Mouse (Mus musculus): ENCODE data around the gene Fam198a. TPM values are rescaled to one million over a fixed set of nuclear protein-coding genes. Genes with fewer than 3 reads are reported as not detected.

Gene Fam198a
- total and polyA plus RNA-seq, 2 experiments: 4.0 to 4.4 TPM

- H3K9ac ChIP-seq (ENCODE audit: low read depth, low read length): peak overlapping the region; percentile 16; the same call in 1 of the 2 replicates
- H3K4me1 ChIP-seq (ENCODE audit: control insufficient read depth, insufficient read depth, low read length): peaks cover 39% of the 10 kb centered on the region
- no peaks in the 10 kb centered on the region for H3K27me3 ChIP-seq (ENCODE audit: control insufficient read depth, insufficient read depth, low read length)
- TF ChIP-seq CTCF (IDR thresholded peaks at IDR 0.05; ENCODE audit: low read depth, low read length) (no peak), POLR2A (IDR thresholded peaks at IDR 0.05; ENCODE audit: extremely low read depth, insufficient read depth, low read length) (no peak)
- no peaks in the 10 kb centered on the region for H3K79me2 ChIP-seq (ENCODE audit: control insufficient read depth, insufficient read depth, low read length)
- 33% methylated on average over 4 of the region's 4 CpGs for WGBS
- peak overlapping the region; percentile 89 for H3K27ac ChIP-seq (replicated peaks; ENCODE audit: insufficient read depth, low read depth, low read length)
- DNase-seq (ENCODE audit: extremely low read depth, low read depth, low spot score): peak; percentile 98
- H3K4me3 ChIP-seq (ENCODE audit: insufficient read depth, low read depth, low read length): no peak overlapping the region
- H3K36me3 ChIP-seq (ENCODE audit: control insufficient read depth, insufficient read depth, low read length): no peaks in the 10 kb centered on the region
These were observed 45.1 kb upstream of the Fam198a start for GRCm38 (mm10) chr9:121905556-121906185.

GRCm38 (mm10) chr9:121906456-121906855 is 44.3 kb upstream of the Fam198a start:
- WGBS: 90% methylated on average over 5 of the region's 5 CpGs
- no peaks in the 10 kb centered on the region for H3K36me3 ChIP-seq (ENCODE audit: control insufficient read depth, insufficient read depth, low read length)
- H3K27ac ChIP-seq (replicated peaks; ENCODE audit: insufficient read depth, low read depth, low read length): peak overlapping the region; percentile 65
- H3K4me1 ChIP-seq (ENCODE audit: control insufficient read depth, insufficient read depth, low read length): peaks cover 36% of the 10 kb centered on the region
- H3K4me3 ChIP-seq (ENCODE audit: insufficient read depth, low read depth, low read length): no peak overlapping the region
- H3K27me3 ChIP-seq (ENCODE audit: control insufficient read depth, insufficient read depth, low read length): no peaks in the 10 kb centered on the region
- no peak for TF ChIP-seq CTCF (IDR thresholded peaks at IDR 0.05; ENCODE audit: low read depth, low read length)
- TF ChIP-seq POLR2A (IDR thresholded peaks at IDR 0.05; ENCODE audit: extremely low read depth, insufficient read depth, low read length): no peak
- H3K79me2 ChIP-seq (ENCODE audit: control insufficient read depth, insufficient read depth, low read length): no peaks in the 10 kb centered on the region
- DNase-seq (ENCODE audit: extremely low read depth, low read depth, low spot score): no peak
- peak overlapping the region; percentile 31; the same call in 1 of the 2 replicates for H3K9ac ChIP-seq (ENCODE audit: low read depth, low read length)

GRCm38 (mm10) chr9:121907356-121908070 is 43.3 kb upstream of the Fam198a start:
- Histone ChIP-seq H3K9ac (ENCODE audit: low read depth, low read length) (no peak overlapping the region), H3K4me3 (ENCODE audit: insufficient read depth, low read depth, low read length) (no peak overlapping the region), H3K4me1 (ENCODE audit: control insufficient read depth, insufficient read depth, low read length) (peaks cover 29% of the 10 kb centered on the region), H3K36me3 (ENCODE audit: control insufficient read depth, insufficient read depth, low read length) (no peaks in the 10 kb centered on the region), H3K27me3 (ENCODE audit: control insufficient read depth, insufficient read depth, low read length) (no peaks in the 10 kb centered on the region), H3K79me2 (ENCODE audit: control insufficient read depth, insufficient read depth, low read length) (no peaks in the 10 kb centered on the region), H3K27ac (replicated peaks; ENCODE audit: insufficient read depth, low read depth, low read length) (no peak overlapping the region)
- WGBS: 91% methylated on average over 10 of the region's 10 CpGs
- DNase-seq (ENCODE audit: extremely low read depth, low read depth, low spot score): no peak
- TF ChIP-seq POLR2A (IDR thresholded peaks at IDR 0.05; ENCODE audit: extremely low read depth, insufficient read depth, low read length) (no peak), CTCF (IDR thresholded peaks at IDR 0.05; ENCODE audit: low read depth, low read length) (no peak)

GRCm38 (mm10) chr9:121908321-121908720 is 42.5 kb upstream of the Fam198a start:
- Histone ChIP-seq H3K4me3 (ENCODE audit: insufficient read depth, low read depth, low read length) (no peak overlapping the region), H3K36me3 (ENCODE audit: control insufficient read depth, insufficient read depth, low read length) (no peaks in the 10 kb centered on the region), H3K4me1 (ENCODE audit: control insufficient read depth, insufficient read depth, low read length) (peaks cover 23% of the 10 kb centered on the region), H3K27me3 (ENCODE audit: control insufficient read depth, insufficient read depth, low read length) (no peaks in the 10 kb centered on the region), H3K9ac (ENCODE audit: low read depth, low read length) (no peak overlapping the region), H3K27ac (replicated peaks; ENCODE audit: insufficient read depth, low read depth, low read length) (no peak overlapping the region), H3K79me2 (ENCODE audit: control insufficient read depth, insufficient read depth, low read length) (no peaks in the 10 kb centered on the region)
- no peak for DNase-seq (ENCODE audit: extremely low read depth, low read depth, low spot score)
- WGBS: 95% methylated on average over 17 of the region's 17 CpGs
- TF ChIP-seq CTCF (IDR thresholded peaks at IDR 0.05; ENCODE audit: low read depth, low read length) (no peak), POLR2A (IDR thresholded peaks at IDR 0.05; ENCODE audit: extremely low read depth, insufficient read depth, low read length) (0 out of 2 replicates have a peak, but pooled peaks have one; percentile 5)

- H3K27me3 ChIP-seq (ENCODE audit: control insufficient read depth, insufficient read depth, low read length): no peaks in the 10 kb centered on the region
These were observed 41.2 kb upstream of the Fam198a start for GRCm38 (mm10) chr9:121909635-121910034.

More at GRCm38 (mm10) chr9:121909635-121910034, 41.2 kb upstream of the Fam198a start:
- Histone ChIP-seq H3K4me3 (ENCODE audit: insufficient read depth, low read depth, low read length) (no peak overlapping the region), H3K79me2 (ENCODE audit: control insufficient read depth, insufficient read depth, low read length) (peaks cover 4% of the 10 kb centered on the region; the same call in 1 of the 2 replicates), H3K4me1 (ENCODE audit: control insufficient read depth, insufficient read depth, low read length) (peaks cover 16% of the 10 kb centered on the region), H3K27ac (replicated peaks; ENCODE audit: insufficient read depth, low read depth, low read length) (no peak overlapping the region; the same call in 1 of the 2 replicates), H3K36me3 (ENCODE audit: control insufficient read depth, insufficient read depth, low read length) (no peaks in the 10 kb centered on the region), H3K9ac (ENCODE audit: low read depth, low read length) (no peak overlapping the region)
- no peak for DNase-seq (ENCODE audit: extremely low read depth, low read depth, low spot score)
- no peak for TF ChIP-seq CTCF (IDR thresholded peaks at IDR 0.05; ENCODE audit: low read depth, low read length)
- no peak for TF ChIP-seq POLR2A (IDR thresholded peaks at IDR 0.05; ENCODE audit: extremely low read depth, insufficient read depth, low read length)
- 84% methylated on average over 6 of the region's 6 CpGs for WGBS

Measured in liver, adult 2 months (tissue).